Mouse (Mus musculus) small intestine, adult 2 months (tissue): Measurements from ENCODE around the gene Polr2c.

ENCODE experiments used
- CTCF ChIP-seq: fragments of 200-500 bp; IDR thresholded peaks from 2 replicates; pipeline ENCODE4 v1.5.1; 2012; ENCODE audit warnings: low read depth, mild to moderate bottlenecking, control low read depth, inconsistent platforms, low read length, moderate library complexity, mixed read lengths; ENCODE audit not compliant: insufficient replicate concordance, insufficient read length; ENCODE audit errors: extremely low read depth
- POLR2A ChIP-seq: fragments of 200-500 bp; IDR thresholded peaks from 2 replicates; pipeline ENCODE4 v1.6.1; 2012; ENCODE audit warnings: low read depth, mild to moderate bottlenecking, control low read depth, inconsistent platforms, low read length, moderate library complexity

DNA sequence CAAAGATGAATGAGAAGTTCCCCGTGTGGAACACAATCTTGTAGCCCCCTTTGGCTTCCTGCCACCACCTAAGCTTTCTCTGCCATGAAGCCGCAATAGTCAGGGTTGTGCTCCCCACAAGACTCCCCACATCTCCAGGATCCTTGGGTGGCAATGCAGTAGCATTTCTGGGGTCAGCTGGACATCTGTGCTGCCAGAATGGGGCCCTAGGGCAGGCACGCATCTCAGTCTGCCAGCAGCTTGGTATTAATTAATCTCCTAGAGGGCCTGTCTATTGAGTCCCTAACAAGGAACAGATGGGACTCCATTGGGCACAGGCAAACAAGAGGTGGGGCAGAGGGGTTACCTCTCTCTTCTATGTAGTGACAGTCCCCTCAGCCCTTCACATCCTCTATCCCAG is 14.9 kb downstream of the Polr2c start:
- TF ChIP-seq POLR2A: no peak
- no peak for TF ChIP-seq CTCF
